Comparison of ENCODE assay signal across 9 mouse cellular contexts in genomic region chr13:55516955-55517354, GRCm38 (mm10). TPM values are rescaled to one million over a fixed set of nuclear protein-coding genes. Genes with fewer than 3 reads are reported as not detected.
DNase-seq lines count a peak whose midpoint lies in the region; ATAC-seq and TF ChIP-seq lines count a peak whose summit lies in the region.
"Had no signal": no experiment of that assay in that cellular context is flagged by ENCODE, and none has a peak within 500 bp of the region (broad histone marks: within the 10 kb centered on the region; RNA-seq: fewer than 3 reads in every experiment).

No protein-coding gene starts in this region.

- 2% methylated on average over 5 of the region's 5 CpGs for WGBS in forebrain, postnatal 0 days
- 2% methylated on average over 5 of the region's 5 CpGs for WGBS in forebrain, embryonic 16.5 days

- H3K4me1 ChIP-seq in forebrain, postnatal 0 days (ENCODE audit: insufficient read depth), result peaks cover 7% of the 10 kb centered on the region; the same call in 1 of the 2 replicates
- peaks cover 13% of the 10 kb centered on the region for H3K4me1 ChIP-seq in forebrain, embryonic 16.5 days (replicated peaks; ENCODE audit: control insufficient read depth, insufficient read depth, low read length)
- peaks cover under 1% of the 10 kb centered on the region; the same call in 1 of the 2 replicates for H3K4me1 ChIP-seq in cortical plate, adult 2 months (ENCODE audit: control insufficient read depth, insufficient read depth, low read length)
- H3K4me1 ChIP-seq in testis, adult 2 months (ENCODE audit: control insufficient read depth, insufficient read depth, low read length), result peaks cover 17% of the 10 kb centered on the region

- intact Hi-C loops in heart, postnatal 10 days (cut with DNase I), result loop anchor here (1.0 kb wide), 2 partner anchors 99 to 112 kb away; no protein-coding TSS in a partner anchor
- intact Hi-C loops in left cerebral cortex, adult 2 months (cut with DNase I), result loop anchor here (1.0 to 5.0 kb wide), 3 partner anchors 98 to 190 kb away; partner anchors contain the start of gene Mxd3

- no peak overlapping the region for H3K4me3 ChIP-seq in forebrain, postnatal 0 days (ENCODE audit: low read depth, low read length)
- no peak overlapping the region for H3K4me3 ChIP-seq in forebrain, embryonic 16.5 days (replicated peaks; ENCODE audit: low read length)
- H3K4me3 ChIP-seq in cortical plate, adult 2 months (ENCODE audit: insufficient read depth, low read length), result no peak overlapping the region
- no peak overlapping the region for H3K4me3 ChIP-seq in left cerebral cortex, adult 2 months
- no peak overlapping the region for H3K4me3 ChIP-seq in testis, adult 2 months (ENCODE audit: control insufficient read depth, low read depth, low read length)
- H3K4me3 ChIP-seq: myocyte had no signal

- peak; percentile 96 for TF ChIP-seq CTCF in forebrain, postnatal 0 days (IDR thresholded peaks at IDR 0.05; ENCODE audit: low read depth)
- TF ChIP-seq CTCF in cortical plate, adult 2 months (IDR thresholded peaks at IDR 0.05; ENCODE audit: extremely low read depth, insufficient read depth, low read length), result peak; percentile 92
- TF ChIP-seq CTCF in left cerebral cortex, adult 2 months (IDR thresholded peaks at IDR 0.05), result peak; percentile 97
- TF ChIP-seq CTCF in testis, adult 2 months (IDR thresholded peaks at IDR 0.05; ENCODE audit: control insufficient read depth, insufficient read depth, insufficient replicate concordance, low read depth, low read length), result peak; percentile 89; the same call in 1 of the 2 replicates

- no peaks in the 10 kb centered on the region for H3K36me3 ChIP-seq in forebrain, postnatal 0 days (ENCODE audit: insufficient read depth)
- no peaks in the 10 kb centered on the region for H3K36me3 ChIP-seq in forebrain, embryonic 16.5 days (ENCODE audit: control insufficient read depth, insufficient read depth)
- H3K36me3 ChIP-seq in testis, adult 2 months (ENCODE audit: control insufficient read depth, insufficient read depth, low read length), result no peaks in the 10 kb centered on the region

- H3K27ac ChIP-seq in forebrain, postnatal 0 days (ENCODE audit: low read depth, low read length), result no peak overlapping the region
- no peak overlapping the region for H3K27ac ChIP-seq in forebrain, embryonic 16.5 days (ENCODE audit: low read length)
- H3K27ac ChIP-seq in cortical plate, adult 2 months (ENCODE audit: insufficient read depth, low read length), result no peak overlapping the region
- H3K27ac ChIP-seq in left cerebral cortex, adult 2 months, result no peak overlapping the region
- no peak overlapping the region for H3K27ac ChIP-seq in testis, adult 2 months (ENCODE audit: control insufficient read depth, insufficient read depth, low read depth, low read length)

- no peak overlapping the region for H3K4me2 ChIP-seq in forebrain, postnatal 0 days (ENCODE audit: low read depth)
- H3K4me2 ChIP-seq in forebrain, embryonic 16.5 days (ENCODE audit: low read length), result no peak overlapping the region

- TF ChIP-seq POLR2A in cortical plate, adult 2 months (IDR thresholded peaks at IDR 0.05; ENCODE audit: extremely low read depth, insufficient read depth, low read length), result no peak
- TF ChIP-seq POLR2A in testis, adult 2 months (IDR thresholded peaks at IDR 0.05; ENCODE audit: control insufficient read depth, low read depth, low read length), result no peak

- peak; percentile 92 for DNase-seq in forebrain, postnatal 0 days
- peak; percentile 86 for DNase-seq in adipocyte (ENCODE audit: low spot score)
- peak; percentile 89 to 94 for DNase-seq in heart, postnatal 10 days
- peak; percentile 84 to 94 for DNase-seq in left cerebral cortex, adult 2 months (ENCODE audit: extremely low spot score in 1 of 2, low spot score in 2 of 2)
- DNase-seq in natural killer cell, adult 2 months (ENCODE audit: low spot score in 2 of 2), result peak; percentile 79 to 86

- no peaks in the 10 kb centered on the region for H3K27me3 ChIP-seq in forebrain, postnatal 0 days (ENCODE audit: insufficient read depth, low read length)
- H3K27me3 ChIP-seq in forebrain, embryonic 16.5 days (replicated peaks; ENCODE audit: control insufficient read depth, insufficient read depth, low read length), result no peaks in the 10 kb centered on the region
- H3K27me3 ChIP-seq in testis, adult 2 months (ENCODE audit: control insufficient read depth, insufficient read depth, low read length), result no peaks in the 10 kb centered on the region

- peak; percentile 49; the same call in 1 of the 2 replicates for ATAC-seq in forebrain, postnatal 0 days
- no peak for ATAC-seq in forebrain, embryonic 16.5 days

- H3K9me3 ChIP-seq in forebrain, postnatal 0 days (ENCODE audit: low read length), result no peaks in the 10 kb centered on the region
- H3K9me3 ChIP-seq in forebrain, embryonic 16.5 days (ENCODE audit: control insufficient read depth, low read length), result no peaks in the 10 kb centered on the region

- no peak overlapping the region for H3K9ac ChIP-seq in forebrain, postnatal 0 days
- no peak overlapping the region for H3K9ac ChIP-seq in forebrain, embryonic 16.5 days (replicated peaks; ENCODE audit: low read depth, low read length)

RNA-seq across cellular contexts. Expression of gene Pdlim7, which starts 3.5 kb away (rescaled TPM):
- 26.6 and 36.7 TPM in 2 replicates for total RNA-seq in forebrain, postnatal 0 days (2014; rRNA removed)
- 114 and 115 TPM in 2 replicates for polyA plus RNA-seq in forebrain, postnatal 0 days (2015; fragmentation: Nextera tagmentation; extraction: Ambion mirVana)
- 132 and 147 TPM in 2 replicates for polyA plus RNA-seq in forebrain, embryonic 16.5 days (2015; fragmentation: Nextera tagmentation; extraction: Ambion mirVana)
- polyA plus RNA-seq in cortical plate, adult 2 months (2012; rRNA removed), result 168 and 171 TPM in 2 replicates
- 10 to 100 TPM; 63.6 to 74.2 TPM for total RNA-seq in heart, postnatal 10 days (2021)
- total RNA-seq in left cerebral cortex, adult 2 months (2021), result 100 to 1,000 TPM in 1 of 2 experiments, 10 to 100 TPM in 1; 94.9 to 114 TPM
- polyA plus RNA-seq in testis, adult 2 months (2012; rRNA removed), result 7.6 and 14.5 TPM in 2 replicates

RNA-seq across cellular contexts. Expression of gene Dok3, which starts 12.1 kb away (rescaled TPM):
- 2.5 and 4.8 TPM in 2 replicates for total RNA-seq in forebrain, postnatal 0 days (2014; rRNA removed)
- polyA plus RNA-seq in forebrain, postnatal 0 days (2015; fragmentation: Nextera tagmentation; extraction: Ambion mirVana), result 0.82 TPM in 2 replicates
- polyA plus RNA-seq in forebrain, embryonic 16.5 days (2015; fragmentation: Nextera tagmentation; extraction: Ambion mirVana), result 3.1 and 4.6 TPM in 2 replicates
- 15.6 and 16.8 TPM in 2 replicates for polyA plus RNA-seq in cortical plate, adult 2 months (2012; rRNA removed)
- total RNA-seq in heart, postnatal 10 days (2021), result 1 to 10 TPM; 1.7 to 1.8 TPM
- total RNA-seq in left cerebral cortex, adult 2 months (2021), result 10 to 100 TPM; 10.1 to 18.2 TPM
- 2.3 TPM in 2 replicates for polyA plus RNA-seq in testis, adult 2 months (2012; rRNA removed)

RNA-seq across cellular contexts. Expression of gene Ddx41, which starts 19.5 kb away (rescaled TPM):
- 65.2 and 69.6 TPM in 2 replicates for total RNA-seq in forebrain, postnatal 0 days (2014; rRNA removed)
- 46.1 and 51.7 TPM in 2 replicates for polyA plus RNA-seq in forebrain, postnatal 0 days (2015; fragmentation: Nextera tagmentation; extraction: Ambion mirVana)
- 67.3 and 70.6 TPM in 2 replicates for polyA plus RNA-seq in forebrain, embryonic 16.5 days (2015; fragmentation: Nextera tagmentation; extraction: Ambion mirVana)
- 81.1 and 87.4 TPM in 2 replicates for polyA plus RNA-seq in cortical plate, adult 2 months (2012; rRNA removed)
- 10 to 100 TPM; 17.5 to 18.2 TPM for total RNA-seq in heart, postnatal 10 days (2021)
- total RNA-seq in left cerebral cortex, adult 2 months (2021), result 10 to 100 TPM; 63.7 to 65.7 TPM
- polyA plus RNA-seq in testis, adult 2 months (2012; rRNA removed), result 52.0 and 58.5 TPM in 2 replicates

RNA-seq across cellular contexts. Expression of gene Dbn1, which starts 29.0 kb away (rescaled TPM):
- 545 and 619 TPM in 2 replicates for total RNA-seq in forebrain, postnatal 0 days (2014; rRNA removed)
- 603 and 619 TPM in 2 replicates for polyA plus RNA-seq in forebrain, postnatal 0 days (2015; fragmentation: Nextera tagmentation; extraction: Ambion mirVana)
- polyA plus RNA-seq in forebrain, embryonic 16.5 days (2015; fragmentation: Nextera tagmentation; extraction: Ambion mirVana), result 792 and 816 TPM in 2 replicates
- 336 and 368 TPM in 2 replicates for polyA plus RNA-seq in cortical plate, adult 2 months (2012; rRNA removed)
- 10 to 100 TPM; 53.7 to 58.2 TPM for total RNA-seq in heart, postnatal 10 days (2021)
- 100 to 1,000 TPM; 303 to 325 TPM for total RNA-seq in left cerebral cortex, adult 2 months (2021)
- 89.3 and 101 TPM in 2 replicates for polyA plus RNA-seq in testis, adult 2 months (2012; rRNA removed)

RNA-seq across cellular contexts. Expression of gene Prr7, which starts 52.9 kb away (rescaled TPM):
- total RNA-seq in forebrain, postnatal 0 days (2014; rRNA removed), result 108 and 118 TPM in 2 replicates
- 7.8 and 8.7 TPM in 2 replicates for polyA plus RNA-seq in forebrain, postnatal 0 days (2015; fragmentation: Nextera tagmentation; extraction: Ambion mirVana)
- polyA plus RNA-seq in forebrain, embryonic 16.5 days (2015; fragmentation: Nextera tagmentation; extraction: Ambion mirVana), result 4.1 and 4.3 TPM in 2 replicates
- polyA plus RNA-seq in cortical plate, adult 2 months (2012; rRNA removed), result 68.1 and 73.5 TPM in 2 replicates
- 1 to 10 TPM; 1.7 to 1.8 TPM for total RNA-seq in heart, postnatal 10 days (2021)
- total RNA-seq in left cerebral cortex, adult 2 months (2021), result 10 to 100 TPM; 77.6 to 80.2 TPM
- 20.3 and 24.9 TPM in 2 replicates for polyA plus RNA-seq in testis, adult 2 months (2012; rRNA removed)
